Mouse (Mus musculus): Measurements from ENCODE around the gene Vmn1r36. TPM values are rescaled to one million over a fixed set of nuclear protein-coding genes. Genes with fewer than 3 reads are reported as not detected.
"Not testable (repeated sequence)": the region's sequence is repeated elsewhere in the genome, so short reads cannot be mapped to it uniquely, and the experiment has no call there.

The Vmn1r36 gene
- polyA plus RNA-seq (2012; rRNA removed): not detected in 2 replicates

DNA sequence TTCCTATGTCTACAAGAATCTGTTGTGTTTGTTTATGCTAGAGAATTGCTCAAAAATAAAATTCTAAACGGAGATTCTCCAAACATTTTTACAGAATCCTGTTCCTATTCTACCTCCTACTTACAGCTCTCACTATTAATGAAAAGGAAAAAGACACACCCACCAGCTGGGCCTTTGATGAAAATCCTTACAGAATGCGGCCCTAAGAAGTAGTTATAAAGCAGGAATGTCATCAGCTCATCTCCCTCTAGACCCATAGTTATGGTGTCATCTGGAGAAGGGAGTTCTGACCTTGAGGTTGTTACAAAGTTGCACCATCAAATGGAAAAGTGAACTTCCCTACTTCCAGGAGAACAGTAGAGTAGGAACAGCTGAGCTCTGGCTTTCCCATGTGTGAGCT is at the start of gene Vmn1r36:
Vmn1r36 (minus strand) TSS at position 101 of the 400 bp plus-strand sequence.
- not testable (repeated sequence) for H3K4me1 ChIP-seq (ENCODE audit: control insufficient read depth, insufficient read depth, low read length); H3K27me3 ChIP-seq (ENCODE audit: control insufficient read depth, insufficient read depth, low read length); H3K27ac ChIP-seq (ENCODE audit: insufficient read depth, low read length); H3K4me3 ChIP-seq (replicated peaks; ENCODE audit: insufficient read depth, low read depth, low read length); DNase-seq
- 69% methylated on average over 2 of the region's 2 CpGs for WGBS

DNA sequence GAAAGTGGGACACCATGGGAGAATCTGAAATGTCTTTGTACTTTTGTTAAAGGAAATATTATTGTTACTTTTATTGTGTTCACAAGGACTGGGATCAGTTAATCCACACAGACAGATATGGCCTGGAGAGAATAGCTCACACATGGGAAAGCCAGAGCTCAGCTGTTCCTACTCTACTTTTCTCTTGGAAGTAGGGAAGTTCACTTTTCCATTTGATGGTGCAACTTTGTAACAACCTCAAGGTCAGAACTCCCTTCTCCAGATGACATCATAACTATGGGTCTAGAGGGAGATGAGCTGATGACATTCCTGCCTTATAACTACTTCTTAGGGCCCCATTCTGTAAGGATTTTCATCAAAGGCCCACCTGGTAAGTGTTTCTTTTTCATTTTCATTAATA is 10.1 kb upstream of the Vmn1r36 start, which contains the start of gene Vmn1r37:
Vmn1r37 (plus strand) TSS at position 301 of the 400 bp plus-strand sequence.
- H3K27me3 ChIP-seq (ENCODE audit: control insufficient read depth, insufficient read depth, low read length); DNase-seq; H3K27ac ChIP-seq (ENCODE audit: insufficient read depth, low read length); H3K4me1 ChIP-seq (ENCODE audit: control insufficient read depth, insufficient read depth, low read length); H3K4me3 ChIP-seq (replicated peaks; ENCODE audit: insufficient read depth, low read depth, low read length): not testable (repeated sequence)

DNA sequence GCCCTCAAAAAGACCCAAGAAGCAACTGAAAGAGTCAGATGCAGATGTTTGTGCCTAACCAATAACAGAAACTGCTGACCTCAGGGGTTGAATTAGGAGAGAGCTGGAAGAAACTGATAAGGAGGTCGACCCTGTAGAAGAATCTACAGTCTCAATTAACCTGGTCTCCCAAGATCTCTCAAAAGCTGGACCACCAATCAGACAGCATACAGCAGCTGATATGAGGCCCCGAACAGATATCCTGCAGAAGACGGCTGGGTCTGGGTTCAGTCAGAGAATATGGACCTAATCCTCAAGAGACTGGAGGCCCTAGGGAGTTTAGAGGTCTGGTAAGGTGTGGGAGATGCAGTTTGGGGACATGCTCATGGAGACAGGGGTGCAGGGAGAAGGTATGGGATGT is 5.1 kb downstream of the Vmn1r36 start:
- Histone ChIP-seq H3K4me1 (ENCODE audit: control insufficient read depth, insufficient read depth, low read length) (no peaks in the 10 kb centered on the region), H3K27me3 (ENCODE audit: control insufficient read depth, insufficient read depth, low read length) (no peaks in the 10 kb centered on the region), H3K4me3 (replicated peaks; ENCODE audit: insufficient read depth, low read depth, low read length) (no peak overlapping the region), H3K27ac (ENCODE audit: insufficient read depth, low read length) (no peak overlapping the region)
- DNase-seq: no peak
- WGBS: 73% methylated on average over 3 of the region's 3 CpGs
- no peak for TF ChIP-seq POLR2A (IDR thresholded peaks at IDR 0.05; ENCODE audit: borderline replicate concordance, insufficient read depth, low read length)
- TF ChIP-seq CTCF (IDR thresholded peaks at IDR 0.05; ENCODE audit: borderline replicate concordance, insufficient read depth, low read depth, low read length): no peak

DNA sequence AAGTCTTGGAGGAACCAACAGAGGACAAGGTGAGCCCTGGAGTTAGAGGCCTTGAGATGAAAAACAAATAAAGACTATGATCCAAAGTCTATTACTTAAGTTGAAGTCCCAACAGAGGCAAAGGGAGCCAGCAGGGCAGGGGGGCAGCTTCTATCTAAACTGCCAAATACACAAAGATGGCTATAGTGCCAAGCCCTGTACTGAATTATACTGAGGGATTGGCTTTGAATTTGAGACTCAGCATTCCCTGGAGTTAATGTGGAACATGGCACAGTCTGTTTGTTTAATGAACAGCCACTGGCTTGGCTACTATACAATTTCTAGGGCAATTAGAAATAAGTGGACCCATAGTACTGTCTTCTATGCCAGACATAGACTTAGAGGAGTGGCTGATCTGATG is 10.1 kb downstream of the Vmn1r36 start:
- DNase-seq: no peak
- H3K27ac ChIP-seq (ENCODE audit: insufficient read depth, low read length): no peak overlapping the region
- H3K4me3 ChIP-seq (replicated peaks; ENCODE audit: insufficient read depth, low read depth, low read length): no peak overlapping the region
- TF ChIP-seq CTCF (IDR thresholded peaks at IDR 0.05; ENCODE audit: borderline replicate concordance, insufficient read depth, low read depth, low read length) (no peak), POLR2A (IDR thresholded peaks at IDR 0.05; ENCODE audit: borderline replicate concordance, insufficient read depth, low read length) (no peak)
- no peaks in the 10 kb centered on the region for H3K4me1 ChIP-seq (ENCODE audit: control insufficient read depth, insufficient read depth, low read length)
- H3K27me3 ChIP-seq (ENCODE audit: control insufficient read depth, insufficient read depth, low read length): no peaks in the 10 kb centered on the region

DNA sequence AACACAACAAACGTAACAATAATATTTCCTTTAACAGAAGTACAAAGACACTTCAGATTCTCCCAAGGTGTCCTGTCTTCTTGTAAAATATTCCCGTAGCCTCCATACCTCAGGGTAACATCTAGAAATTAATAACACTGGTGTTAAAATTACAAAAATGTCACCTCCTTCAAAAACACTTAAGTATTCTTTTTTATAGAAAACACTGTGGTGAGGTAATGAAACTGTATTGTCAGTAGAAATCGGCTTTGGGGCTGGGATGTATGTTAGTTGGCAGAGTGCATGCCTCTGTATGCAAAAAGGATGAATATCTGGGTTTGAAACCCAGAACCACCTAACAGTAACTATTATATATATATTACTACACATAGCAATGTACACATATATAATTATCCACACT is 33.2 kb downstream of the Vmn1r36 start, which contains the start of gene Vmn1r35:
Vmn1r35 (minus strand) TSS at position 101 of the 400 bp plus-strand sequence.
- Histone ChIP-seq H3K4me1 (ENCODE audit: control insufficient read depth, insufficient read depth, low read length) (no peaks in the 10 kb centered on the region), H3K27me3 (ENCODE audit: control insufficient read depth, insufficient read depth, low read length) (no peaks in the 10 kb centered on the region), H3K4me3 (replicated peaks; ENCODE audit: insufficient read depth, low read depth, low read length) (no peak within 1 kb of the TSS), H3K27ac (ENCODE audit: insufficient read depth, low read length) (no peak within 1 kb of the TSS)
- 81% methylated on average over 3 of the region's 3 CpGs for WGBS
- no peak for TF ChIP-seq POLR2A (IDR thresholded peaks at IDR 0.05; ENCODE audit: borderline replicate concordance, insufficient read depth, low read length)
- no peak for TF ChIP-seq CTCF (IDR thresholded peaks at IDR 0.05; ENCODE audit: borderline replicate concordance, insufficient read depth, low read depth, low read length)
- no peak for DNase-seq

Other genes with a start within 250 kb of the Vmn1r36 start
- gene Mad2l1, start 183.8 kb downstream of the Vmn1r36 start, polyA plus RNA-seq (2012; rRNA removed): 8.2 and 8.5 TPM in 2 replicates
- not detected in 2 replicates for gene Vmn1r32, start 159.1 kb downstream of the Vmn1r36 start, polyA plus RNA-seq (2012; rRNA removed)
- gene Vmn1r33, start 100.9 kb downstream of the Vmn1r36 start, polyA plus RNA-seq (2012; rRNA removed): not detected in 2 replicates
- gene Vmn1r34, start 75.3 kb downstream of the Vmn1r36 start, polyA plus RNA-seq (2012; rRNA removed): not detected in 2 replicates
- not detected in 2 replicates for gene Vmn1r35, start 33.3 kb downstream of the Vmn1r36 start, polyA plus RNA-seq (2012; rRNA removed)
- gene Vmn1r37, start 10.2 kb upstream of the Vmn1r36 start, polyA plus RNA-seq (2012; rRNA removed): not detected in 2 replicates
- not detected in 2 replicates for gene Vmn1r38, start 63.5 kb upstream of the Vmn1r36 start, polyA plus RNA-seq (2012; rRNA removed)
- not detected in 2 replicates for gene Vmn1r39, start 91.4 kb upstream of the Vmn1r36 start, polyA plus RNA-seq (2012; rRNA removed)
- 38.1 and 40.1 TPM in 2 replicates for gene Gng12, start 177.2 kb upstream of the Vmn1r36 start, polyA plus RNA-seq (2012; rRNA removed)